Mouse (Mus musculus): ENCODE results near the gene Ppp2r2c. TPM values are rescaled to one million over a fixed set of nuclear protein-coding genes. Genes with fewer than 3 reads are reported as not detected.
A peak's percentile ranks its signal among the peaks of the same experiment; 100 is the strongest.

Gene Ppp2r2c
- polyA plus RNA-seq, 1 experiment from 2014 or later = 38.3 TPM

GRCm38 (mm10) chr5:36888911-36889310 is 20.6 kb downstream of the Ppp2r2c start:
- Histone ChIP-seq H3K36me3 (ENCODE audit: control insufficient read depth, insufficient read depth, low read length) (no peaks in the 10 kb centered on the region), H3K27me3 (ENCODE audit: control insufficient read depth, insufficient read depth, low read length) (no peaks in the 10 kb centered on the region), H3K4me1 (ENCODE audit: control insufficient read depth, insufficient read depth, low read length) (peaks cover 11% of the 10 kb centered on the region), H3K4me3 (replicated peaks; ENCODE audit: low read depth, low read length) (no peak overlapping the region), H3K9me3 (ENCODE audit: control insufficient read depth, low read length) (no peaks in the 10 kb centered on the region), H3K27ac (replicated peaks; ENCODE audit: low read depth, low read length) (no peak overlapping the region), H3K9ac (replicated peaks; ENCODE audit: low read length) (no peak overlapping the region), H3K4me2 (ENCODE audit: low read length) (no peak overlapping the region)
- ATAC-seq (ENCODE audit: low FRiP score, low TSS enrichment) (no peak), DNase-seq (no peak)
- 84% methylated on average over 11 of the region's 11 CpGs for WGBS

- Histone ChIP-seq H3K27me3 (ENCODE audit: control insufficient read depth, insufficient read depth, low read length) (no peaks in the 10 kb centered on the region), H3K36me3 (ENCODE audit: control insufficient read depth, insufficient read depth, low read length) (no peaks in the 10 kb centered on the region), H3K4me1 (ENCODE audit: control insufficient read depth, insufficient read depth, low read length) (peaks cover 11% of the 10 kb centered on the region), H3K4me3 (replicated peaks; ENCODE audit: low read depth, low read length) (no peak overlapping the region), H3K9me3 (ENCODE audit: control insufficient read depth, low read length) (no peaks in the 10 kb centered on the region), H3K9ac (replicated peaks; ENCODE audit: low read length) (no peak overlapping the region), H3K4me2 (ENCODE audit: low read length) (no peak overlapping the region), H3K27ac (replicated peaks; ENCODE audit: low read depth, low read length) (no peak overlapping the region)
- 85% methylated on average over 2 of the region's 2 CpGs for WGBS
- ATAC-seq (ENCODE audit: low FRiP score, low TSS enrichment) = no peak
- no peak for DNase-seq
Measured at GRCm38 (mm10) chr5:36889380-36889886, 21.1 kb downstream of the Ppp2r2c start.

GRCm38 (mm10) chr5:36890794-36891193 is 22.5 kb downstream of the Ppp2r2c start:
- H3K4me1 ChIP-seq (ENCODE audit: control insufficient read depth, insufficient read depth, low read length) = peaks cover 12% of the 10 kb centered on the region
- H3K9me3 ChIP-seq (ENCODE audit: control insufficient read depth, low read length) = no peaks in the 10 kb centered on the region
- H3K4me2 ChIP-seq (ENCODE audit: low read length) = no peak overlapping the region
- DNase-seq (peak; percentile 70), ATAC-seq (ENCODE audit: low FRiP score, low TSS enrichment) (peak; percentile 13; the same call in 1 of the 2 replicates)
- H3K27me3 ChIP-seq (ENCODE audit: control insufficient read depth, insufficient read depth, low read length) = no peaks in the 10 kb centered on the region
- no peaks in the 10 kb centered on the region for H3K36me3 ChIP-seq (ENCODE audit: control insufficient read depth, insufficient read depth, low read length)
- no peak overlapping the region for H3K4me3 ChIP-seq (replicated peaks; ENCODE audit: low read depth, low read length)
- 18% methylated on average over 9 of the region's 9 CpGs for WGBS
- peak overlapping the region; percentile 9; the same call in 1 of the 2 replicates for H3K9ac ChIP-seq (replicated peaks; ENCODE audit: low read length)
- H3K27ac ChIP-seq (replicated peaks; ENCODE audit: low read depth, low read length) = peak overlapping the region; percentile 49

GRCm38 (mm10) chr5:36891793-36892470 is 23.6 kb downstream of the Ppp2r2c start:
- DNase-seq (no peak), ATAC-seq (ENCODE audit: low FRiP score, low TSS enrichment) (no peak)
- no peak overlapping the region for H3K4me3 ChIP-seq (replicated peaks; ENCODE audit: low read depth, low read length)
- H3K9me3 ChIP-seq (ENCODE audit: control insufficient read depth, low read length) = no peaks in the 10 kb centered on the region
- no peak overlapping the region for H3K27ac ChIP-seq (replicated peaks; ENCODE audit: low read depth, low read length)
- H3K36me3 ChIP-seq (ENCODE audit: control insufficient read depth, insufficient read depth, low read length) = no peaks in the 10 kb centered on the region
- 72% methylated on average over 4 of the region's 4 CpGs for WGBS
- H3K4me2 ChIP-seq (ENCODE audit: low read length) = no peak overlapping the region
- H3K27me3 ChIP-seq (ENCODE audit: control insufficient read depth, insufficient read depth, low read length) = no peaks in the 10 kb centered on the region
- H3K4me1 ChIP-seq (ENCODE audit: control insufficient read depth, insufficient read depth, low read length) = peaks cover 14% of the 10 kb centered on the region
- H3K9ac ChIP-seq (replicated peaks; ENCODE audit: low read length) = no peak overlapping the region

GRCm38 (mm10) chr5:36893263-36893662 is 24.9 kb downstream of the Ppp2r2c start:
- Histone ChIP-seq H3K27me3 (ENCODE audit: control insufficient read depth, insufficient read depth, low read length) (no peaks in the 10 kb centered on the region), H3K4me1 (ENCODE audit: control insufficient read depth, insufficient read depth, low read length) (peaks cover 11% of the 10 kb centered on the region), H3K4me3 (replicated peaks; ENCODE audit: low read depth, low read length) (no peak overlapping the region), H3K9ac (replicated peaks; ENCODE audit: low read length) (no peak overlapping the region), H3K27ac (replicated peaks; ENCODE audit: low read depth, low read length) (no peak overlapping the region), H3K36me3 (ENCODE audit: control insufficient read depth, insufficient read depth, low read length) (no peaks in the 10 kb centered on the region), H3K4me2 (ENCODE audit: low read length) (no peak overlapping the region), H3K9me3 (ENCODE audit: control insufficient read depth, low read length) (no peaks in the 10 kb centered on the region)
- ATAC-seq (ENCODE audit: low FRiP score, low TSS enrichment) (no peak), DNase-seq (no peak)
- 82% methylated on average over 9 of the region's 9 CpGs for WGBS

GRCm38 (mm10) chr5:36894070-36894469 is 25.8 kb downstream of the Ppp2r2c start:
- H3K9ac ChIP-seq (replicated peaks; ENCODE audit: low read length) = no peak overlapping the region
- H3K4me2 ChIP-seq (ENCODE audit: low read length) = no peak overlapping the region
- H3K4me1 ChIP-seq (ENCODE audit: control insufficient read depth, insufficient read depth, low read length) = peaks cover 11% of the 10 kb centered on the region
- H3K36me3 ChIP-seq (ENCODE audit: control insufficient read depth, insufficient read depth, low read length) = no peaks in the 10 kb centered on the region
- H3K4me3 ChIP-seq (replicated peaks; ENCODE audit: low read depth, low read length) = no peak overlapping the region
- 70% methylated on average over 10 of the region's 10 CpGs for WGBS
- H3K27ac ChIP-seq (replicated peaks; ENCODE audit: low read depth, low read length) = no peak overlapping the region
- ATAC-seq (ENCODE audit: low FRiP score, low TSS enrichment) = no peak
- DNase-seq = no peak
- no peaks in the 10 kb centered on the region for H3K27me3 ChIP-seq (ENCODE audit: control insufficient read depth, insufficient read depth, low read length)
- H3K9me3 ChIP-seq (ENCODE audit: control insufficient read depth, low read length) = no peaks in the 10 kb centered on the region

GRCm38 (mm10) chr5:36894604-36895368 is 26.5 kb downstream of the Ppp2r2c start:
- Histone ChIP-seq H3K27me3 (ENCODE audit: control insufficient read depth, insufficient read depth, low read length) (no peaks in the 10 kb centered on the region), H3K4me3 (replicated peaks; ENCODE audit: low read depth, low read length) (no peak overlapping the region), H3K4me2 (ENCODE audit: low read length) (no peak overlapping the region), H3K36me3 (ENCODE audit: control insufficient read depth, insufficient read depth, low read length) (no peaks in the 10 kb centered on the region), H3K27ac (replicated peaks; ENCODE audit: low read depth, low read length) (no peak overlapping the region), H3K9ac (replicated peaks; ENCODE audit: low read length) (no peak overlapping the region), H3K4me1 (ENCODE audit: control insufficient read depth, insufficient read depth, low read length) (peaks cover 11% of the 10 kb centered on the region), H3K9me3 (ENCODE audit: control insufficient read depth, low read length) (no peaks in the 10 kb centered on the region)
- WGBS = 71% methylated on average over 6 of the region's 6 CpGs
- ATAC-seq (ENCODE audit: low FRiP score, low TSS enrichment) = no peak
- no peak for DNase-seq

GRCm38 (mm10) chr5:36895621-36896573 is 27.6 kb downstream of the Ppp2r2c start:
- Histone ChIP-seq H3K4me1 (ENCODE audit: control insufficient read depth, insufficient read depth, low read length) (peaks cover 5% of the 10 kb centered on the region), H3K27ac (replicated peaks; ENCODE audit: low read depth, low read length) (0 out of 2 replicates have a peak overlapping the region, but pooled peaks have one; percentile 41), H3K9ac (replicated peaks; ENCODE audit: low read length) (no peak overlapping the region), H3K27me3 (ENCODE audit: control insufficient read depth, insufficient read depth, low read length) (no peaks in the 10 kb centered on the region), H3K36me3 (ENCODE audit: control insufficient read depth, insufficient read depth, low read length) (no peaks in the 10 kb centered on the region), H3K9me3 (ENCODE audit: control insufficient read depth, low read length) (no peaks in the 10 kb centered on the region), H3K4me2 (ENCODE audit: low read length) (no peak overlapping the region), H3K4me3 (replicated peaks; ENCODE audit: low read depth, low read length) (no peak overlapping the region)
- no peak for ATAC-seq (ENCODE audit: low FRiP score, low TSS enrichment)
- WGBS = 74% methylated on average over 10 of the region's 10 CpGs
- DNase-seq = peak; percentile 41
